Mouse (Mus musculus): Measurements from ENCODE around the gene Rptor.

The Rptor gene

DNA sequence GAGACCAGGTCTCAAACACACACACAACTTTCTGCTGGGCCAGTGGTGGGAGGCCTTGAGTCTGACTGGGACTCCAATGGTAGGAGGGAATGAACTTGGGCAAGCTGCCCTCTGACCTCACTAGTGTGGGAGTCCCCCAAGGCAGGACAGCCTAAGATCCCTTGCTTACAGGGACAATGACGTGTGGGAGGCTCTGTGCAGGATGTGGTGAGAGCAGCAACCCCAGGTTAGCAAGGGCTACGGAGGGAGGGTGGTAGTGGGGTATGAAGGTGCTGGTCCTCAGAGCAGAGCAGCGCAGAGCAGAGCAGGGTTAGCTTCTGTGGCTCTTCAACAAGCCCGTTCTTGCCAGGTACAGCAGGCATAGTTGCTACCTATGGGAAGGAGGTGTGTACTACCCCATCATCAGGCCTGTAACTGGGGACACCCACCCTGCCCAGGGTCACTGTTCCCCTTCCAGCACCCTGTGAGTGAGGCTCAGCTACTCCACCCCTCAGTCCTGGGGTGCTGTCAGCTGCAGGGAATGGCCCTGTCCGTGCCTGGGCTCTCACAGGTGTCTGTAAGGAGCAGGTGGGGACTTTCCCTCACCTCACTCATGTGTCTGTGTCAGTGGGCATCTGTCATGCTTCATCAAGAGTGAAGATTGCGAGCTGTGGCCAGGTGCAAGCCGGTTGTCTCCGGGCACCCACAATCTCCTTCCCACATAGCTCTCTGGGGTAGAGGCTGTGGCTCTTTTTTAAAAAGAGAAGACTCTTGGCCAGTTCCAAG, 331.3 kb downstream of the Rptor start:
- DNase-seq (ENCODE audit: low spot score in 2 of 2): peak; percentile 70 to 80

DNA sequence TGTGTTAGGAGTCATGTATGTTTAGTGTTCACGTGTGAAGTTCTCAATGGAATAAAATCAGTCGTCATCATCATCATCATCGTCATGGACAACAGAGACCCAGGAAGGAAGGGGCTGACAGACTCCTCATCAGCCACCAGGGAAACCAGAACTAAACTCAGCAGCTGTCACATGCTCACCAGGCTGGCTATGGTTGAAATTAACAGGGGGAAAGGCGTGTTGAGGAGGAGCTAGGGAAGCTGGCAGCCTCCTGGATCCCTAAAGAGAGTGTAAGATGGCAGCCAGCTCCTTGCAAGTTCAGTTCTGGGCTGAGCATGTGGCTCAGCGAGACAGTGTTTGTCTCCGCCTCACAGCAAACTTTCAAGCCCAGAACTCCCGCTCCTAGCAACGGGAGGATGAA, 332.1 kb downstream of the Rptor start:
- DNase-seq (ENCODE audit: low spot score in 2 of 2): no peak

DNA sequence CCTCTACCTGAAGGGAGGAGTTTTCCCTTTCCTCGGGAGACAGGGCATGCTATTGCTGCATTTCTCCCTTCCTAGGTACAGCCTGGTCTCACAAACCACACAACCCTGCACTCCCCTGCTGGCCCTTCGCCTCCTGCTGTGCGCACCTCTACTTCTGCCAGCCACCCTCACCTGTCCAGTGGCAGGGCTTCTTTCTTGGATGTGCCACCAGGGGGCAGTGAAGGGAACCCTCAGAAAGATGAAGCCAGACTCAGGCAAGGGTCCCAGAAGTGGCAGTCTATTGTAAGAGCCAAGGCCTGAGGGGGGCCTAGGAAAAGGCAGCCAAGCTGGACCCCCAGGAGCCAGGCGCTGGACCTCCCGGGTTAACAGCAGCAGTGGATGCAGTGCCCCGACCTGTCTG, 332.8 kb downstream of the Rptor start:
- peak; percentile 56 to 68 for DNase-seq (ENCODE audit: low spot score in 2 of 2)

- no peak for DNase-seq (ENCODE audit: low spot score in 2 of 2)
These were observed 333.8 kb downstream of the Rptor start for GRCm38 (mm10) chr11:119936456-119936855.

- no peak for DNase-seq (ENCODE audit: low spot score in 2 of 2)
These were observed 334.5 kb downstream of the Rptor start for GRCm38 (mm10) chr11:119937216-119937615.

GRCm38 (mm10) chr11:119937772-119938502, 335.2 kb downstream of the Rptor start:
- DNase-seq (ENCODE audit: low spot score in 2 of 2): no peak

DNA sequence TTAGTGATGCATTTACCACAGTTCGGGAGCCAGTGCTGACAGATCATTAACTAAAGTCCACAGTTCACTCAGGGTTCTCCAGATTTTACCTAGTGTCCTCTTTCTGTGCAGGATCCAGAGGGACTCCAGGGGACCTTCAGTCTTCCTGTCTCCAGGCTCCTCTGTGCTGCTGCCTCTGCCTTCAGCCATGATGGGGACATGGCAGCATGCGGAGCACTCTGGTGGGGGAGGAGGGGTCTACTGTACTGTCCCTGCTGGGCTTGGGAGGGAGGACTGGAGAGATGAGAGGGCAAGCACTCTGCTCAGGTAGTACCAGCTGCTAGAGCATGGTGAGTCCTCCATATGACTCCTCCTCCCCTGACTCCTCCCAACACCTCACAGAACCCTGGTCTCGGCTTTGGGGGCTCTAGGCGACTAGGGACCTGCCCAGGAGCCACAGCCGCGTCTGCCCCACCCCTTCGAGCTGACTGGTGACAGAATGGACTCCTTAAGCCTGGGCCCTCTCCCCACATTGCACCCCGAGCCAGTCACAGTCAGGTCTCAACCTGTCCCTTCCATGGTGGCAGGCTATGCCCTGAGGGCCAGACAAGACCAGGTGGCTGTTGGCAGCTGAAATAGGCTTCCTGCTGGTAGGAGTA, 336.5 kb downstream of the Rptor start:
- DNase-seq (ENCODE audit: low spot score in 2 of 2): no peak

DNA sequence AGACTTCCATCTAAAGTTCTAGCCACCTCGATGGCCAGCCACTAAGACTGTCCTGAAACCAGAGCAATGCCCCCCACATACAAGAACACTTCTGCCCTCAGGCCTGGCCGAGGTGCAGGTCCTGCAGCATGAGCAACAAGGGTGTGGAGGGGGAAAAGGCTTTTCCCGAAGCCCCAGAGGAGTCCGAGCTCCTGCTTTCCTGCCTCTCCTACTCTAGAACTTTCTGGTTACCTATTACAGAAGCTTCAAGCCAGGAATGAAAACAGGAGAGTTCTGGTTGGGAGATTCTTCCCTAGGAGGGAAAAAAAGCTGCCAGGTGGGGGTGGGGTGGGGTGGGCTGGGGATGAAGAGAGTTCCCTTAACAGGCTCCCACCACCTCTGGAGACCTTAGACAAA, 337.0 kb downstream of the Rptor start:
- no peak for DNase-seq (ENCODE audit: low spot score in 2 of 2)

GRCm38 (mm10) chr11:119940142-119940541, 337.4 kb downstream of the Rptor start:
- DNase-seq (ENCODE audit: low spot score in 2 of 2): no peak

GRCm38 (mm10) chr11:119941794-119942193, 339.1 kb downstream of the Rptor start:
- no peak for DNase-seq (ENCODE audit: low spot score in 2 of 2)

- DNase-seq (ENCODE audit: low spot score in 2 of 2): no peak
These were observed 339.6 kb downstream of the Rptor start for GRCm38 (mm10) chr11:119942201-119942726.

GRCm38 (mm10) chr11:119942727-119943427, 340.2 kb downstream of the Rptor start, which contains the start of gene Baiap2:
TSS of gene Baiap2 (plus strand) at chr11:119942763.
- DNase-seq (ENCODE audit: low spot score in 2 of 2): peak; percentile 97 to 99

DNA sequence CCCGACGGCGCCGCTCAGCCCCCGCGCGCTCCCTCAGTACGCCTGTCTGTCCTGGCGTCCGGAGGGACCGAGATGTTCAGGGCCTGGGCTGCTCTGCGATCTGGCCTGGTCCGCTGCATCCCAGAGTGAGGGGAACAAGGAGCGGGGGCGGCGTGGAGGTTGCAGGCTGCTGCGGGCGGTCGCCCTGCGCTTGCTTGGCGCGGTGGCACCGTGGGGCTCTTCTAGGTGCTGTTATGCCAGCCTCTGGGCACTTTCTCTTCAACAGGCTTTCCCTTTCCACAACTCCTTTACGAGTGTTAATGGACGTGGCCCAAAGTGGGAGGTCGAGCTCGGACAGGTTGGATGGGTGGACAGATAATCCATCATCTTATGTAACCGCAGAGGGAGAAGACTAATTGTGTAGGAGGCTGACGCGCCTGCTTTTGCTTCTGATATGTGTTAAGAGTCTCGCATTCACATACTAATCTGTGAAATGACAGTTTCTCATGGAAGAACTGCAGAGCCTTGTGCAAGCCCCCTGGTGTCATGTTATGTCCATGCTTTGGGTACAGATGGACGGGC, 340.8 kb downstream of the Rptor start:
- peak in 1 of 2 experiments; percentile 30 for DNase-seq (ENCODE audit: low spot score in 2 of 2)

- DNase-seq (ENCODE audit: low spot score in 2 of 2): no peak
These were observed 342.6 kb downstream of the Rptor start for GRCm38 (mm10) chr11:119945343-119945742.

DNA sequence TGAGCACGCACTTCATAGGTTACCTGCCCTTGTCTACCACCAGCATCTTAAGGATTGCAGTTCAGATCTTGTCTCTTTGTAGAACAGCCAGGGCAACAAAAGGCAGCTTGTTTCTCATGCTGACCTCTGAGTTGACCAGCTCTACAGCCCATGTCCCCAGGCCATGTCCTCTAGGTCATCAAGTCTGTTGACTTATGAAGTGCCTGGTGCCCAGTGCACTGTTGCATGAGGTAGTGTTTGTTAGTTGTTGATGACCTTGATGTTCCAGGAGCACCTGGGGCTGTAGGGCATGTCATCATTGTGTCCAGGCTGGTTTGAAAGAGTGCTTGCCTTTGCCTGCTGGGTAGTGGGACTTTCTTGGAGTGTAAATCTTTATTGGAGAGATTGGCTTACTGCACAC, 344.7 kb downstream of the Rptor start:
- no peak for DNase-seq (ENCODE audit: low spot score in 2 of 2)

DNA sequence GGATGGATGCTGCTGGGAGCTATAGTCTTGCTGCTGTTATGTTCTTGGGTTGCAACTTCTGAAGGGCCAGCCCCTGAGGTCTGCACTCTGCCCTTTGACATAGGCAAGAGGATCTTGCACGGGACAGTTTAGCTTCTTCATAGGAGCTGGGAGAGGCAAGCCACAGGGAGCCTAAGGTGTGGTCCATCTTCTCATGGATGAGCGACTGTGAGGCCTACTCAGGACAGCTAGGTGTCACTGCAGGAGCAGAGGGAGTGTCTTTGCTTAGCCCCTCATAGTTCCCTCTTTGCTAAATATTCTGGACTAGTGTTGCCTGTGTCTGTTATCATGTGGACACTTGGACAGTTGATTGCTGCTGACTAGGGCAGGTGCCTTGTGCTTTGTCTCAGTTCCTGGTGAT, 345.2 kb downstream of the Rptor start:
- no peak for DNase-seq (ENCODE audit: low spot score in 2 of 2)

- no peak for DNase-seq (ENCODE audit: low spot score in 2 of 2)
These were observed 345.6 kb downstream of the Rptor start for GRCm38 (mm10) chr11:119948305-119948704.

DNA sequence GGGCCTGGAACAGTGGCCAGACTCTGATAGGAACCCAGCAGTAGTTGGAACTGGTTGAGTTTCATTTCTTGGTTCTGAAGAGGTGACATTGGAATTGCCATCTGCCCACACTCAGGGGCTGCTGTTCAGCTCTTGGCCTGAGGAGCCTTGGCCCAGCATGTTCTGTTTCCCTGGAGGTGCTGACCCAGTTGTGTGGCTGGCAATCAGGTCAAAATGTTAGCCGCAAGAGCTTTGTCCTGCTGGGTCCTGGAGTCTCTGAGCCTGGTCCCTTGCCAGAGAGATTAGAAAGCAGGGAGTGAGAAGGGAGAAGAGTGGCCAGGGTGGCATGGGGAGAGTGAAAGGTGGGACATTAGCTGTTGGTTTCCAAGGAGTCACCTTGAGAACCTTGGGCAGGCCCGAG, 346.1 kb downstream of the Rptor start:
- DNase-seq (ENCODE audit: low spot score in 2 of 2): no peak
